Mouse (Mus musculus) hindbrain, postnatal 0 days (tissue): ENCODE results near the gene Gm20388. TPM values are rescaled to one million over a fixed set of nuclear protein-coding genes. Genes with fewer than 3 reads are reported as not detected.

Experiments
- ATAC-seq: fragments of 200-750 bp; cut with Nextera tagmentation; 2 replicates; pipeline ENCODE4 v1.8.0; 2017; ENCODE audit warnings: mild to moderate bottlenecking, moderate TSS enrichment, moderate library complexity
- DNase-seq: peaks from one replicate; pipeline ENCODE4 v3.0.0-alpha.2; 2015; ENCODE audit warnings: low spot score
- H3K27ac ChIP-seq: fragments of 300-500 bp; sonication (generic); 2 replicates; pipeline ENCODE4 v1.5.1; 2014; ENCODE audit warnings: mild to moderate bottlenecking
- H3K27me3 ChIP-seq: fragments of 300-500 bp; sonication (generic); 2 replicates; pipeline ENCODE4 v1.6.1; 2014; ENCODE audit warnings: low read length, mixed read lengths; ENCODE audit not compliant: insufficient read depth
- H3K36me3 ChIP-seq: fragments of 300-500 bp; sonication (generic); 2 replicates; pipeline ENCODE4 v1.6.1; 2014; ENCODE audit warnings: low read length, mixed read lengths; ENCODE audit not compliant: insufficient read depth
- H3K4me1 ChIP-seq: fragments of 300-500 bp; sonication (generic); 2 replicates; pipeline ENCODE4 v1.6.1; 2014; ENCODE audit warnings: antibody characterized with exemption, low read length, mixed read lengths; ENCODE audit not compliant: insufficient read depth
- H3K4me2 ChIP-seq: fragments of 300-500 bp; sonication (generic); 2 replicates; pipeline ENCODE4 v1.6.1; 2014; ENCODE audit warnings: low read depth, mild to moderate bottlenecking, low read length, moderate library complexity, mixed read lengths
- H3K4me3 ChIP-seq: fragments of 300-500 bp; sonication (generic); 2 replicates; pipeline ENCODE4 v1.5.1; 2014; ENCODE audit warnings: low read length
- H3K9ac ChIP-seq: fragments of 300-500 bp; sonication (generic); replicated peaks from 2 replicates; pipeline ENCODE4 v1.6.1; 2014; ENCODE audit warnings: mild to moderate bottlenecking, low read length, moderate library complexity, mixed read lengths
- H3K9me3 ChIP-seq: fragments of 300-500 bp; sonication (generic); 2 replicates; pipeline ENCODE4 v1.6.1; 2016; ENCODE audit warnings: low read length, mixed read lengths
- CTCF ChIP-seq: IDR thresholded peaks from 2 replicates; pipeline ENCODE4 v1.5.1; 2016; ENCODE audit warnings: antibody characterized with exemption, control low read depth, low read depth
- WGBS: fragments of 180-500 bp; shearing (Covaris S2); extraction: QIAGEN DNeasy Blood & Tissue Kit; methylation state at CpG from one replicate; pipeline ENCODE4 v1.1.7; 2014; 5-methylcytosine and 5-hydroxymethylcytosine counted together
- polyA plus RNA-seq: library from polyadenylated mRNA; unstranded; fragments of >200 nt; fragmentation: Nextera tagmentation; extraction: Ambion mirVana; gene quantifications from 2 replicates; pipeline ENCODE4 v1.2.1, GENCODE M21; 2015
- total RNA-seq: library from RNA; depleted of rRNA; stranded (reverse); fragments of >200 nt; gene quantifications from 2 replicates; pipeline ENCODE4 v1.2.3, GENCODE M21; 2014

Gene Gm20388
- total and polyA plus RNA-seq, 2 experiments from 2014 or later: 71.3 TPM; not detected in 1

- no peaks in the 10 kb centered on the region for H3K27me3 ChIP-seq
- H3K9me3 ChIP-seq: no peaks in the 10 kb centered on the region
- no peak overlapping the region for H3K27ac ChIP-seq
- no peak for ATAC-seq
- H3K9ac ChIP-seq: no peak overlapping the region
- H3K4me1 ChIP-seq: no peaks in the 10 kb centered on the region
- H3K4me3 ChIP-seq: no peak overlapping the region
- DNase-seq: no peak
- no peak for TF ChIP-seq CTCF
- H3K36me3 ChIP-seq: no peaks in the 10 kb centered on the region
- no peak overlapping the region for H3K4me2 ChIP-seq
- WGBS: 67% methylated on average over 6 of the region's 6 CpGs
Measured at GRCm38 (mm10) chr8:124185081-124185480, 4274.4 kb downstream of the Gm20388 start.

GRCm38 (mm10) chr8:124190388-124190787 lies 4279.7 kb downstream of the Gm20388 start:
- Histone ChIP-seq H3K27me3 (no peaks in the 10 kb centered on the region), H3K36me3 (no peaks in the 10 kb centered on the region), H3K4me1 (peaks cover 3% of the 10 kb centered on the region; the same call in 1 of the 2 replicates), H3K9me3 (no peaks in the 10 kb centered on the region), H3K4me2 (no peak overlapping the region), H3K27ac (no peak overlapping the region), H3K4me3 (no peak overlapping the region), H3K9ac (no peak overlapping the region)
- DNase-seq: no peak
- ATAC-seq: no peak
- WGBS: 69% methylated on average over 7 of the region's 7 CpGs
- TF ChIP-seq CTCF: no peak

GRCm38 (mm10) chr8:124192242-124192641 lies 4281.6 kb downstream of the Gm20388 start:
- H3K9me3 ChIP-seq: no peaks in the 10 kb centered on the region

GRCm38 (mm10) chr8:124192976-124193375 lies 4282.3 kb downstream of the Gm20388 start:
- H3K4me3 ChIP-seq: no peak overlapping the region
- H3K27ac ChIP-seq: no peak overlapping the region
- no peak overlapping the region for H3K4me2 ChIP-seq
- WGBS: 74% methylated on average over 10 of the region's 10 CpGs
- H3K27me3 ChIP-seq: no peaks in the 10 kb centered on the region
- H3K9me3 ChIP-seq: no peaks in the 10 kb centered on the region
- H3K4me1 ChIP-seq: peaks cover 3% of the 10 kb centered on the region; the same call in 1 of the 2 replicates
- ATAC-seq: peak; percentile 55; the same call in 1 of the 2 replicates
- no peak overlapping the region for H3K9ac ChIP-seq
- DNase-seq: peak; percentile 38
- no peaks in the 10 kb centered on the region for H3K36me3 ChIP-seq
- no peak for TF ChIP-seq CTCF

More at GRCm38 (mm10) chr8:124192242-124192641, 4281.6 kb downstream of the Gm20388 start:
- H3K36me3 ChIP-seq: no peaks in the 10 kb centered on the region
- H3K27me3 ChIP-seq: no peaks in the 10 kb centered on the region
- peaks cover 3% of the 10 kb centered on the region; the same call in 1 of the 2 replicates for H3K4me1 ChIP-seq
- H3K4me2 ChIP-seq: no peak overlapping the region
- no peak for TF ChIP-seq CTCF
- 57% methylated on average over 4 of the region's 4 CpGs for WGBS
- no peak overlapping the region for H3K4me3 ChIP-seq
- DNase-seq (no peak), ATAC-seq (no peak)
- no peak overlapping the region for H3K27ac ChIP-seq
- no peak overlapping the region for H3K9ac ChIP-seq

- no peak overlapping the region for H3K27ac ChIP-seq
- no peak overlapping the region for H3K4me2 ChIP-seq
- H3K4me1 ChIP-seq: peaks cover 3% of the 10 kb centered on the region; the same call in 1 of the 2 replicates
- ATAC-seq (peak; percentile 50; the same call in 1 of the 2 replicates), DNase-seq (no peak)
- H3K9me3 ChIP-seq: no peaks in the 10 kb centered on the region
- WGBS: 53% methylated on average over 5 of the region's 5 CpGs
- H3K36me3 ChIP-seq: no peaks in the 10 kb centered on the region
- H3K4me3 ChIP-seq: no peak overlapping the region
- H3K27me3 ChIP-seq: no peaks in the 10 kb centered on the region
- no peak for TF ChIP-seq CTCF
- H3K9ac ChIP-seq: no peak overlapping the region
Measured at GRCm38 (mm10) chr8:124193992-124194391, 4283.4 kb downstream of the Gm20388 start.

- TF ChIP-seq CTCF: no peak
- ATAC-seq (no peak), DNase-seq (no peak)
- Histone ChIP-seq H3K9ac (no peak overlapping the region), H3K9me3 (no peaks in the 10 kb centered on the region), H3K4me1 (peaks cover 3% of the 10 kb centered on the region; the same call in 1 of the 2 replicates), H3K27ac (no peak overlapping the region), H3K27me3 (no peaks in the 10 kb centered on the region), H3K36me3 (no peaks in the 10 kb centered on the region), H3K4me3 (no peak overlapping the region), H3K4me2 (no peak overlapping the region)
- 46% methylated on average over 5 of the region's 5 CpGs for WGBS
Measured at GRCm38 (mm10) chr8:124196195-124196594, 4285.6 kb downstream of the Gm20388 start.

GRCm38 (mm10) chr8:124196797-124197196 lies 4286.2 kb downstream of the Gm20388 start:
- Histone ChIP-seq H3K4me1 (peaks cover 3% of the 10 kb centered on the region; the same call in 1 of the 2 replicates), H3K27me3 (no peaks in the 10 kb centered on the region), H3K4me2 (no peak overlapping the region), H3K27ac (no peak overlapping the region), H3K9ac (no peak overlapping the region), H3K4me3 (no peak overlapping the region), H3K36me3 (no peaks in the 10 kb centered on the region), H3K9me3 (no peaks in the 10 kb centered on the region)
- no peak for ATAC-seq
- 54% methylated on average over 5 of the region's 5 CpGs for WGBS
- no peak for DNase-seq
- TF ChIP-seq CTCF: no peak
